Mouse (Mus musculus) CH12.LX (cell line): ENCODE measurements around the gene Kcnj11. TPM values are rescaled to one million over a fixed set of nuclear protein-coding genes. Genes with fewer than 3 reads are reported as not detected.

ENCODE experiments used
- DNase-seq: peaks from one replicate; pipeline ENCODE4 v3.0.0-alpha.2; 2013; ENCODE audit errors: extremely low read depth
- H3K27ac ChIP-seq: 2 replicates; pipeline ENCODE4 v1.5.1; 2012; ENCODE audit warnings: low read depth, mild to moderate bottlenecking, control low read depth, moderate library complexity; ENCODE audit not compliant: insufficient read depth
- H3K27me3 ChIP-seq: replicated peaks from 2 replicates; pipeline ENCODE3; 2012; ENCODE audit warnings: inconsistent platforms
- H3K36me3 ChIP-seq, 2 experiments: replicated peaks in 1 of 2; 2 replicates each; pipeline versions ENCODE3 to v1.6.1; 2012; ENCODE audit warnings: inconsistent platforms in 1 of 2, low read length in 1 of 2, mild to moderate bottlenecking in 1 of 2, mixed read lengths in 1 of 2, moderate library complexity in 1 of 2; ENCODE audit not compliant: control insufficient read depth in 1 of 2, insufficient read depth in 1 of 2
- H3K4me1 ChIP-seq, 2 experiments: 2 replicates each; pipeline ENCODE4 v1.6.1; 2012; ENCODE audit warnings: inconsistent platforms in 1 of 2, moderate library complexity in 1 of 2; ENCODE audit not compliant: insufficient read depth in 2 of 2, control insufficient read depth in 1 of 2
- H3K4me2 ChIP-seq: 2 replicates; pipeline ENCODE4 v1.6.1; 2012; ENCODE audit warnings: low read depth, mild to moderate bottlenecking, control low read depth; ENCODE audit not compliant: poor library complexity, insufficient read depth, severe bottlenecking
- H3K4me3 ChIP-seq, 3 experiments: fragments of 150-350 bp in 1 of 3; sonication (generic) in 1 of 3; replicated peaks in 1 of 3; 2 replicates each; pipeline versions ENCODE3 to v1.5.1; 2011 to 2012; ENCODE audit warnings: low read depth in 2 of 3, low read length in 2 of 3, mild to moderate bottlenecking in 2 of 3, moderate library complexity in 2 of 3, control low read depth in 1 of 3, improper control_type of control experiment in 1 of 3, inconsistent platforms in 1 of 3, mixed read lengths in 1 of 3; ENCODE audit not compliant: poor library complexity in 1 of 3
- H3K79me2 ChIP-seq: replicated peaks from 2 replicates; pipeline ENCODE4 v1.6.1; 2012; ENCODE audit warnings: mild to moderate bottlenecking, moderate library complexity; ENCODE audit not compliant: control insufficient read depth, poor library complexity, insufficient read depth, severe bottlenecking; ENCODE audit errors: extremely low read depth
- H3K9ac ChIP-seq: 2 replicates; pipeline ENCODE4 v1.6.1; 2012; ENCODE audit warnings: low read depth, mild to moderate bottlenecking, control low read depth, moderate library complexity; ENCODE audit not compliant: insufficient read depth
- H3K9me3 ChIP-seq: replicated peaks from 2 replicates; pipeline ENCODE3; 2012; ENCODE audit warnings: low read length, inconsistent platforms, mixed read lengths
- CHD1 ChIP-seq: IDR thresholded peaks from 2 replicates; pipeline ENCODE4 v1.6.1; 2012; ENCODE audit warnings: low read depth, low read length, improper control_type of control experiment, inconsistent platforms
- CHD2 ChIP-seq: IDR thresholded peaks from 2 replicates; pipeline ENCODE4 v1.6.1; 2011; ENCODE audit warnings: low read length, improper control_type of control experiment
- CTCF ChIP-seq, 2 experiments: IDR thresholded peaks in 1 of 2; conservative IDR thresholded peaks in 1 of 2; 2 replicates each; pipeline ENCODE4 v1.5.1; 2011 to 2012; ENCODE audit warnings: low read depth in 2 of 2, low read length in 2 of 2, improper control_type of control experiment in 1 of 2, inconsistent platforms in 1 of 2, mild to moderate bottlenecking in 1 of 2, moderate library complexity in 1 of 2
- E2F4 ChIP-seq: IDR thresholded peaks from 2 replicates; pipeline ENCODE4 v1.6.1; 2011; ENCODE audit warnings: low read depth, low read length, improper control_type of control experiment; ENCODE audit not compliant: insufficient replicate concordance
- ELF1 ChIP-seq: IDR thresholded peaks from 2 replicates; pipeline ENCODE4 v1.6.1; 2014; ENCODE audit warnings: low read depth, mild to moderate bottlenecking, inconsistent platforms, low read length, improper control_type of control experiment
- EP300 ChIP-seq: IDR thresholded peaks from 2 replicates; pipeline ENCODE4 v1.6.1; 2011; ENCODE audit warnings: low read length, improper control_type of control experiment
- GABPA ChIP-seq: IDR thresholded peaks from 2 replicates; pipeline ENCODE4 v1.6.1; 2012; ENCODE audit warnings: low read depth, low read length, improper control_type of control experiment, inconsistent platforms; ENCODE audit not compliant: insufficient replicate concordance
- JUN ChIP-seq: IDR thresholded peaks from 2 replicates; pipeline ENCODE4 v1.6.1; 2011; ENCODE audit warnings: low read depth, mild to moderate bottlenecking, low read length, improper control_type of control experiment, moderate library complexity; ENCODE audit not compliant: insufficient read depth
- JUND ChIP-seq: conservative IDR thresholded peaks from 2 replicates; pipeline ENCODE4 v1.6.1; 2011; ENCODE audit warnings: low read depth, low read length, improper control_type of control experiment
- MAX ChIP-seq: IDR thresholded peaks from 2 replicates; pipeline ENCODE4 v1.6.1; 2011; ENCODE audit warnings: low read length, improper control_type of control experiment
- MAZ ChIP-seq: IDR thresholded peaks from 2 replicates; pipeline ENCODE4 v1.6.1; 2012; ENCODE audit warnings: low read depth, mild to moderate bottlenecking, inconsistent platforms, low read length, improper control_type of control experiment, moderate library complexity
- MEF2A ChIP-seq: IDR thresholded peaks from 2 replicates; pipeline ENCODE4 v1.6.1; 2014; ENCODE audit warnings: low read depth, mild to moderate bottlenecking, inconsistent platforms, low read length, improper control_type of control experiment, borderline replicate concordance
- MXI1 ChIP-seq: IDR thresholded peaks from 2 replicates; pipeline ENCODE4 v1.6.1; 2011; ENCODE audit warnings: mild to moderate bottlenecking, low read depth, low read length, improper control_type of control experiment
- NELFE ChIP-seq: IDR thresholded peaks from 2 replicates; pipeline ENCODE4 v1.6.1; 2011; ENCODE audit warnings: low read depth, low read length, improper control_type of control experiment
- PAX5 ChIP-seq: IDR thresholded peaks from 2 replicates; pipeline ENCODE4 v1.6.1; 2012; ENCODE audit warnings: low read length, inconsistent platforms, mixed read lengths
- POLR2A ChIP-seq: IDR thresholded peaks from 2 replicates; pipeline ENCODE4 v1.6.1; 2011; ENCODE audit warnings: low read depth, mild to moderate bottlenecking, improper control_type of control experiment, low read length
- POLR2AphosphoS2 ChIP-seq: IDR thresholded peaks from 2 replicates; pipeline ENCODE4 v1.6.1; 2011; ENCODE audit warnings: low read depth, low read length, improper control_type of control experiment
- RCOR1 ChIP-seq: conservative IDR thresholded peaks from 2 replicates; pipeline ENCODE4 v1.6.1; 2012; ENCODE audit warnings: low read depth, mild to moderate bottlenecking, inconsistent platforms, low read length, improper control_type of control experiment
- SMC3 ChIP-seq: IDR thresholded peaks from 2 replicates; pipeline ENCODE4 v1.6.1; 2011; ENCODE audit warnings: low read depth, low read length, improper control_type of control experiment
- TBP ChIP-seq: conservative IDR thresholded peaks from 2 replicates; pipeline ENCODE4 v1.6.1; 2011; ENCODE audit warnings: low read depth, low read length, improper control_type of control experiment
- TCF12 ChIP-seq: IDR thresholded peaks from 2 replicates; pipeline ENCODE4 v1.6.1; 2014; ENCODE audit warnings: low read depth, mild to moderate bottlenecking, inconsistent platforms, low read length, improper control_type of control experiment
- UBTF ChIP-seq: IDR thresholded peaks from 2 replicates; pipeline ENCODE4 v1.6.1; 2012; ENCODE audit warnings: low read depth, mild to moderate bottlenecking, inconsistent platforms, low read length, improper control_type of control experiment, moderate library complexity
- USF2 ChIP-seq: conservative IDR thresholded peaks from 2 replicates; pipeline ENCODE4 v1.6.1; 2011; ENCODE audit warnings: low read depth, low read length, improper control_type of control experiment
- ZC3H11A ChIP-seq: IDR thresholded peaks from 2 replicates; pipeline ENCODE4 v1.6.1; 2012; ENCODE audit warnings: low read depth, mild to moderate bottlenecking, inconsistent platforms, low read length, improper control_type of control experiment
- ZNF384 ChIP-seq: IDR thresholded peaks from 2 replicates; pipeline ENCODE4 v1.6.1; 2012; ENCODE audit warnings: low read depth, low read length, improper control_type of control experiment, inconsistent platforms
- dilution Hi-C: fragments of 300-500 bp; cut with MboI; formaldehyde crosslinking; loops from 2 replicates; pipeline ENCODE4 v1.14.3; 2020; ENCODE audit warnings: low sequenced_read_pairs; ENCODE audit not compliant: extremely low pct_unique_long_range_greater_than_20kb, extremely low pct_ligation_motif_present
- in situ Hi-C: fragments of 300-500 bp; cut with MboI; formaldehyde crosslinking; loops from 3 replicates; pipeline ENCODE4 v1.14.3; 2019; ENCODE audit warnings: low sequenced_read_pairs, low pct_ligation_motif_present, low pct_unique_long_range_greater_than_20kb, mixed read lengths
- polyA plus RNA-seq: library from polyadenylated mRNA; unstranded; fragments of >175 nt; gene quantifications from 2 replicates; pipeline ENCODE4 v1.2.1, GENCODE M21; 2012; ENCODE audit warnings: low read depth; ENCODE audit not compliant: insufficient read length
- total RNA-seq, 2 experiments: library from RNA; depleted of rRNA; stranded (reverse); fragments of 300-350 nt in 1 of 2; fragments of >200 nt in 1 of 2; gene quantifications; 2 replicates each; pipeline ENCODE4 v1.2.3; 2012 to 2014

Gene Kcnj11
- total and polyA plus RNA-seq, 3 experiments: not detected

DNA sequence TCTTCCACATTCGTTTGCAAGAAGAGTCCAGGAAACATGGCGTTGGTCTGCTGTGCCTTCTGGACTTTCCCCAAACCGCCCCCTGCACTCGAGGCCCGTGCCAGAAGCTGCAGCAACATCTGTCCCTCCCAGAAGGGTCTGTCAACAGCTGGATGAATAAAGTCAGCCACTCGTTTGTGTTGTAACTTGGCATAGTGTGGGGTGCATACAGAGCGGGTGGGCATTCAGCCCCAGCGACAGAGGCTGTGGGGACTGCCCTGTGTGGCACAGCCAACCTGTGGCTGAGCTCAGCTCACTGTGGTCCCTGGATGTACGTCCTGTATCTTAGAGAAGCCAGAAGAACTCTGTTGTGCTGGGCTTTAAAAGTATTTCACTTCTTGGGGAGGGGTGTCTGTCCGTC, 16.5 kb downstream of the Kcnj11 start:
- TF ChIP-seq UBTF (no peak), POLR2AphosphoS2 (no peak), ELF1 (no peak), ZC3H11A (no peak), TCF12 (no peak)
- in situ Hi-C loops (no loop called here), dilution Hi-C loops (no loop called here)
- Histone ChIP-seq H3K4me2 (no peak overlapping the region), H3K4me1 (no peaks in the 10 kb centered on the region), H3K27ac (no peak overlapping the region), H3K4me3 (no peak overlapping the region), H3K9me3 (no peaks in the 10 kb centered on the region), H3K27me3 (no peaks in the 10 kb centered on the region), H3K79me2 (no peaks in the 10 kb centered on the region), H3K9ac (no peak overlapping the region), H3K36me3 (peaks cover 51 to 73% of the 10 kb centered on the region in 2 experiments)
- DNase-seq: no peak

DNA sequence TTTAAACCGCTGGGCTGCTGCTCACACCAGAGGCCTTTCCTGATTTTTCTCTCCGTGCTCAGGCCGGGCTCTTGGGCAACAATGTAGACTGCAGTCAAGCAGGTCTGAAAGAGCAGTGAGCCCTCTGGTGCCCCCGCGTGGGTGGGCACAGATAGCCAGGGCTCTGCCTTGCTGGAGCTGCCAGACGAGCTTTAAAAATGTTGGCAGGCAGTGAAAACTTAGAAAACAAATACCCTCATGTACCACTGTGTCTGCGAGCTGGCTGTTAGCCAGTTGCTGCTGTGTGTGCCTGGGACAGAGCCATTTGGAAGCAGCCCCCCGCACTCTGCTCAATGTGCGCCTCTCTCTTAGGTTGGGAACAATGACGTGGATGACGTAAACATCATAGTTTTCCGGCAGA, 22.9 kb downstream of the Kcnj11 start:
- dilution Hi-C loops: no loop called here

DNA sequence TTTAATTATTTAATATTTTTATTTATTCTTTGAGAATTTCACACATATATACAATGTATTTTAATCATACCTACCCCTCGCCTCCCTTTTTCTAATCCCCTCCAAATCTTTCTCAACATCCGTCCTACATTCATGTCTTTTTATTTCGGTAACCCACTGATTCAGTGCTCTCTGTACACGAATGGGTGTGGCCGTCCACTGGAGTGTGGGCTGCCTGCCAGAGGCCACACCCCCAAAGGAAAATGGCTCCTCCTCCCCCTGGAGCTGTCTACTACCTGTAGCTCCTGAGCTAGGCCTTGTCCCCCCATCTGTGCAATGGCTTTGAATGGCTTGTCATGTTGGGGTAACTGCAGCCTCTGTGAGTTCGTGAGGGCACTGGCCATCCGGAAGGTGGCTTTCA, 23.7 kb downstream of the Kcnj11 start:
- dilution Hi-C loops (no loop called here), in situ Hi-C loops (no loop called here)

More for the DNA sequence above, 22.9 kb downstream of the Kcnj11 start:
- no peaks in the 10 kb centered on the region for H3K9me3 ChIP-seq
- no peak overlapping the region for H3K9ac ChIP-seq
- H3K27ac ChIP-seq: no peak overlapping the region
- H3K79me2 ChIP-seq: no peaks in the 10 kb centered on the region
- no peak overlapping the region for H3K4me3 ChIP-seq
- H3K27me3 ChIP-seq: no peaks in the 10 kb centered on the region
- no peak for DNase-seq
- no peak for TF ChIP-seq POLR2A
- no peak for TF ChIP-seq MEF2A
- TF ChIP-seq SMC3: no peak
- TF ChIP-seq TBP: no peak
- TF ChIP-seq RCOR1: no peak
- H3K4me2 ChIP-seq: no peak overlapping the region
- peaks cover 80 to 95% of the 10 kb centered on the region in 2 experiments for H3K36me3 ChIP-seq
- in situ Hi-C loops: no loop called here
- H3K4me1 ChIP-seq: no peaks in the 10 kb centered on the region

More for the DNA sequence above, 23.7 kb downstream of the Kcnj11 start:
- Histone ChIP-seq H3K4me1 (no peaks in the 10 kb centered on the region), H3K27ac (no peak overlapping the region)
- TF ChIP-seq MAZ (no peak), GABPA (no peak), EP300 (no peak), CHD2 (no peak), PAX5 (no peak), JUND (no peak), MXI1 (no peak), TBP (no peak), E2F4 (no peak), MAX (no peak), JUN (no peak), POLR2AphosphoS2 (no peak), TCF12 (no peak), SMC3 (no peak), USF2 (no peak), ELF1 (no peak), CHD1 (no peak), NELFE (no peak), ZNF384 (no peak), CTCF (conservative IDR thresholded peaks at IDR 0.05 in 1 of 2, IDR thresholded peaks at IDR 0.05 in 1 of 2; ENCODE audit: low read depth in 2 of 2, low read length in 2 of 2) (no peak)
- TF ChIP-seq, all 38 proteins: peak for 0
- H3K4me2 ChIP-seq: no peak overlapping the region
- peaks cover 76 to 95% of the 10 kb centered on the region in 2 experiments for H3K36me3 ChIP-seq
- DNase-seq: no peak
- no peak overlapping the region for H3K9ac ChIP-seq
- H3K27me3 ChIP-seq: no peaks in the 10 kb centered on the region
- H3K9me3 ChIP-seq: peaks cover 3% of the 10 kb centered on the region
- H3K79me2 ChIP-seq: no peaks in the 10 kb centered on the region
- H3K4me3 ChIP-seq: no peak overlapping the region
